Mouse (Mus musculus) layer of hippocampus, postnatal 25 days (tissue): Measurements from ENCODE around the gene AB124611. TPM values are rescaled to one million over a fixed set of nuclear protein-coding genes. Genes with fewer than 3 reads are reported as not detected.
A peak's percentile ranks its signal among the peaks of the same experiment; 100 is the strongest.

ENCODE experiments used
- DNase-seq, 2 experiments: peaks; one replicate each; pipeline ENCODE4 v3.0.0; 2022; ENCODE audit warnings: mixed read lengths in 2 of 2, low spot score in 1 of 2; ENCODE audit errors: extremely low spot score in 1 of 2
- total RNA-seq, 2 experiments: library from RNA; stranded (reverse); gene quantifications; 2 replicates each; pipeline ENCODE4 v1.2.3; 2021

Gene AB124611
- total RNA-seq, 2 experiments from 2014 or later, result 0.47 to 0.61 TPM

DNA sequence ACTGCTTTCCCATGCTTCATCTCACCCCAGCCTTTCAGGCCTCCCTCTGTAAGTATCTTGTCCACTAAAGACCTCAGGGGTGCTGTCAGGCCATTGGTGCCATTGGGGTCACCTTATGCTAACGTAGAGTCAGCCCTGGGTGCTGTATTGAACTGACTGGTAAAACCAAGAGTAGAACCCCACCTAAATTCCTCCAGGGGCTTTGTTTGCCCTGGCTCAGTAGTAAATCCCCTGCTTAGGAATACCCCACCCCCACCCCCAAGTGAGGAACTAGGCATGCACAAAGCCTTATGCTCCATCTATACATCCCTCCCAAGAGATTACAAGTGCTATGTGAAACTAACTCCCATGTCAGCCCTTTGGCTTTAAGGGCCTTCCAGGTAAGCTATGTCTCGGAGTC lies 31.6 kb downstream of the AB124611 start:
- DNase-seq, result no peak

DNA sequence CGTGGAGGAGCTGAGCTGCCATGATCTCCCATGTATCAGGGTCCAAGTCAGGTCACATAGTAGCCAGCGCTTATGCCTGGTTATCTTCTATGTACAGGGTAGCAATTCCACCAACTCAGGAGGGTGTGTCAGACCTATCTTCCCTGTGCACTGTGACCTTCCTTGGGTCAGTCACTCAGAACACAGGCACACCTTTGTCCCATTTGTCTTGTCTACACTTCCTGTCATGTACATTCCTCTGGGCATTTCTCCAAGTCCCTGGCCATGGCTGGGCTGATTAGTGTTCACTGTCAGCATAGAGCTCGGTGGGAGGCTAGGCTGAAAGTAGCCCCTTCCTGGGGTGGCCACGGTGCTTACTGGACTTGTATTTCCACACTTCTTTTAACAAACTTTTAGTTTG lies 32.4 kb downstream of the AB124611 start:
- DNase-seq, result no peak

DNA sequence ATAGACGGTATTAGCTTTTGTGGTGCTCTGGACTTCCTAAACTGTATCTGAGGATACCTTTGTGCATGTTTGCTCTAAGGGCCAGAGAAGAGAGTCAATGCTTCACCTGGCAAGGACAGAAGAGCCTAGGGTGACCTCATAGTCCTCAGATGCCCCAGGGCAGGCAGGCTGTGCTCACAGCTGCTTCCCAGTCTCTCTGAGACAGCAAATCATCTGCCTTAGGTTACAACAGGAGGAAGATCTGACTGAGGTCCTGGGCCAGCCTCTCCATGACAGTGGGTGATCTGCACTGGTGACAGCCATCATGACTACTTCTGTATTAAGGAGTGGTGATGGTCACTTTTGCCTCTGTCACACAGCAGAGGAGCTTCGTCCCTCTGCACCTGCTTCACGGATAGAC lies 33.2 kb downstream of the AB124611 start:
- no peak for DNase-seq

DNA sequence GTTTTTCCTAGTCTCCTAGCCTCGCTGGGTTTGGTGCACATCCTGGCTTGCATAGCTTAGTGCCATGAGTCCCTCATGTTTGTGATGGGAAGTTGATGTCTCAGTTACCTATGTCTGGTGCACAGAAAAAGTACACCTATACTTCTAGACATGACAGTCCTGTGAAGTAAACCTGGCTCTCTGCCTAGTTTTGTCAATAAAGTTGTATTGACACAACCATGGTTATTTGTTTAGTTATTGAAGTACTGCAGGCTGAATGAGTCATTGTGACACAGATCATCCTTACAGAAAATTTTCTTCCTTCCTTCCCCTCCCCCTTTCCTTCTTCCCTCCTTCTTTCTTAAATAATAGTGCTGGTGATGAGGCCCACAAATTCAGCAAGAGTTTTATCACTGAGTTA lies 38.4 kb downstream of the AB124611 start:
- DNase-seq, result no peak

DNA sequence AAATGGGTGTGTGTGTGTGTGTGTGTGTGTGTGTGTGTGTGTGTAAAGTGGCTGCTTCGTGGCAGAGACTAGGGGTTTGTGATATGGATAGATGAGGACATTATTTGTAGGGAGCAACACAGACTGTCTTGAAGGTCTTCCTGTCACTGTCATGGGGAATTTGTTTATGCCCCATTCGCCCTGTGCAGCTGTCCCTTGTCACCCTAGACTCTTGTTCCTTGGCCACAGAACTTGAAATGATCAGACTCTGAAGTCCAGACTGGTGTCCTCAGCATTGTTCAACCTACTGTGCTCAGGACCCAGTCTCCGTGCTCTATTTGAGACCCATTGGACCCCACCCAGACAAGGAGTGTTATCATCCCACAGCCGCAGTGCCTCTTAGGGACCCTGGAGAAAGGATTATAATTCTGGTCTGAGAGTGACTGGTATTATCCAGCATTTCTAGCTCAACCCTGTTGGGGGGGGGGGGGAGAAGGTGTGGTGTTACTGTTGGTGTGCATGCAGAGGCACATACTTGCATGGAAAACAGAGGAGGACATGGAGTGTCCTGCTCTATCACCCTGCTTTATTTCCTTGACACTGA lies 39.1 kb downstream of the AB124611 start:
- no peak for DNase-seq

DNA sequence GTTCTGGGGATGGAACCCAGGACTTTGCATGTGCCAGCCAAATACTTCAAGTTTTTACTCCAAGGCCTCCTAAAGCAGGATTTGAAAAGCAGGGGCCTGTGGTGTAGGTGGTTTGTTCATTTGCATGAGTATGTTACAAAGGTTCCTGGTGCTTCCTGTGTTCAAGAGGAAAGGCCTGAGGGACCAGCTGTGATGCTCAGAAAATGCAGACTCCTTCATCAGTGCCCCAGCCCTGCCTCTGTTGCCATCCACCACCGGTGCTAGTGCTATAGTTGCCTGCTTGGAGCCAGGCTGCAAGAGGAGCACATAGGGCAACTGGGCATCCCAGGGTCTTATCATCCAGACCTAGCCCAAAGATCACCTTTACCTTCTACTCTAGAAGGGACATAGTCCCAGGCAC lies 40.6 kb downstream of the AB124611 start:
- no peak for DNase-seq

DNA sequence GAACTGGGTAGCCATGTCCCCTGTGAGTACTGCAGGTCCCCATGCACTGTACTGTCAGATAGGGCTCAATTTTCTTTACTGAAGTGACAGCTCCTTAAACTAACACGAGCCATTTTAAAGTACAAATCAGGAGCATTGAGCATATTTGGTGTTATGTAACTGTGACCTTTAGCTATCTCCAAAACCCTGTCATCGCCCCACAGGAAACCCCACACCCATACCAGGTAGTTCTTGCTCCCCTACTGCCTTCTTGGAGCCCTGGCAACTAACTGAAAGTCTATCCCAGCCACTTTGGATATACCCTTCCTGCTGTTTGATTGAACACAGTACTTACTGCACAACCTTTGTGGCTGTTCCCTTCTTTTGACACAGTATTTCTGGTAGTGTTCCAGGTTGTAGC lies 41.1 kb downstream of the AB124611 start:
- no peak for DNase-seq

DNA sequence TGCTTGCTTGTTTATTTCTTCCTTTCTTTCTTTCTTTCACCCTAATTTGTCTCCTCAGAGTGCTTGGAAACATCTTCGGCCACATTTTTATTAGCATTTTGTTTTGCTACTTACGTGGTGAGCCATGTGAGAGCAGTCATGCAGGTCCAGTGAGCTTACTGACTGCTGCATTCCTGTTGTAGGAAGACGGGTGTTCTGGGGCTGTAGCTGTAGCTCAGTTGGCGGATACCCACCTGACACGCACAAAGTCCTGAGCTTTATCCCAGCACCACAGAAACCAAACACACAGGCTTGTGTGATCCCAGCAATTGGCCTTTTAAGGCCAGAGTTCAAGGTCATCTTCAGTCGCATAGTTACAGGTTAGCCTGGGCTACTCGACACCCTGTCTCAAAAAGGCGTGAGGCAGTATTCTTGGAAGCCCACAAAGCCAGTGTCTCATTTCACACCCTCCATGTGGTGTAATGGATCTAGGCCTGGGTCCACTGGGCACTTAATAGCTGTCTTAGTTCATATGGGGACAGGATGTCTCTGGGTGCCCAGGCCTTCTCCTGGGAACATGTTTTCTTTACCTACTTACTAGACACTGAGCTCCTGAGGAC lies 42.8 kb downstream of the AB124611 start:
- no peak for DNase-seq

DNA sequence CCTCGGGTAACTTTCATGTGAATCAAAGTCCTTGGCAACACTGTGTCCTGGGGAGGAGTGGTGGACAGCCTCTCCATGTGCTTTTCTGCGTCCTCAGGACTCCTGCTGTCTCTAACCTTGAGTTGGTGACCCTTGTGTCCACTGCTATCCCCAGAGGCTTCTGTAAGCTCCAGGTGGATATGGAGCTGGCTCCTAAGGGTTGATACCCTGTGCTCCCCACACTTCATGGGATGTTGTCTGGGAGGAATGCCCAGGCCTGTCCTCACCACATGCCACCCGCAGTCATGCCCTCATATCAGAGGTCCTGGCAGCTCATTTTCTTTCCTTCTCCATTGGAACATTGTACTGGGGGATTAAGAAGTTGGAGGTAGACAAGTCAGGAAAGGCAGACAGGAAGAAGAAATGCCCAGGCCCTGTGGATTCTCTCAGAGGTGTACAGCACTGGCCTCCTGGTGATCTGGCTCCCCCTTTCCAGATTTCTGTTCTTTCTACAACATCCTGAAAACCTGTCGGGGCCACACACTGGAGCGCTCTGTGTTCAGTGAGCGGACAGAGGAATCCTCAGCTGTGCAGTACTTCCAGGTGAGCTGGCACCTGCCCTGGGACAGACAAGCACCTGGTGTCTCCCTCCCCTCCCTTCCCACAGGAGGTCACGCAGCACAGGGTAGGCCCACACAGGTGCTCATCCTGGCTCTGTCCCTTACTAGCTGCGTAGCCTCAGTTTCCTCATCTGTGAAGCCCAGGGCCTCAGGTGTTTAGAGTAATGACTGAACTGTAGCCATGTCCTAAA lies 48.2 kb downstream of the AB124611 start:
- DNase-seq, result no peak

DNA sequence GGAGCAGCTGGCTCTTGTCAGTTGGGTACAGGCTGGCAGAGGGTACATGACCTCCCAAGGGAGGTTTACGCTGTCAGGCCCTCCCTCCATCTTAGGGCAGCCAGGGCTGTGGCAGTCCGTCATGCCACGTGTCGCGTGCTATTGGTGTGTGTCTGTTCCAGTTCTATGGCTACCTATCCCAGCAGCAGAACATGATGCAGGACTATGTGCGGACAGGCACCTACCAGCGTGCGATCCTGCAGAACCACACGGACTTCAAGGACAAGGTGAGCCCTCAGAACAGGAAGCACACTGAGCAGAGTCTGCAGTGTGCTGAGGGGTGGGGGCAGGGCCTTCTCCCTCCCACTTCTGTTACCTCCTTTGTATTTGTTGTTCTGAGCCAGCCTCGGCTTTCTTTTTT lies 49.3 kb downstream of the AB124611 start:
- DNase-seq, result no peak

DNA sequence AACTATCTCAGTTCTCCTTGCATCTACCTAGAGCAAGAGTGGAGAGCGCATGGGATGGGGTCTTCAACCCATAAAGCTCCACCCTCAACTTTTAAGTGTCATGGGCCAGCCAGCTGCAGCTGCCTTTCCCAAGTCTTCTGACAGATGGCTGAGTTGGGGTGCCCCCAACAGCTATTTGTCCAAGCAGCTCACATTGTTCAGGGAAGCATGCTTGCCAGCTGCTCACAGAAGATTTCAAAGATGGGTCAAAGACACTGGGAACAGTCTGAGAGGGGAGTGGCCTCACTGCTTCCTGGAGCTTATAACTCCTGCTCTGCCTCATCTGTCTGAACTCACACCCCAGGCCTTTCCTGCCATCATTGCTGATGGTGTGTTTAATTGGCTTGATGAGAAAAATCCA lies 50.3 kb downstream of the AB124611 start:
- DNase-seq, result no peak

DNA sequence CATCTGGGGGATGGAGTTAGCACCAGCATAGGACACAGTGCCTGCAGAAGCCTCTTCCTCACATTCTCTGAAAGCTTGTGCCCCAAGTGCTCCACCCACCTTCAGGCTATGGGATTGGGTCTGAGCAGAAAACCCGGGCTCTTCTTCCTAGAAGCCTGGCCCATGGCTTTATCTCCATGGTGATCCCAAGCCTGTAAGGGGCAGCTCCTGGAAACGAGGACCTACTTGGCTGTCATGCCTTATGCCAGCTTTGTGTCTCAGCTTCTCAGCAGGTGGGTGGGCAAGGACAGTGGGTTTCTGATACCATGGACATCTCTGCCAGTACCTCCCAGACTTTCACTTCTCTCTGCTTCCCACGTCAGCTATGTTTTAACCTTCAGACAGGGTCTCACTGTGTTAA lies 52.2 kb downstream of the AB124611 start:
- no peak for DNase-seq

DNA sequence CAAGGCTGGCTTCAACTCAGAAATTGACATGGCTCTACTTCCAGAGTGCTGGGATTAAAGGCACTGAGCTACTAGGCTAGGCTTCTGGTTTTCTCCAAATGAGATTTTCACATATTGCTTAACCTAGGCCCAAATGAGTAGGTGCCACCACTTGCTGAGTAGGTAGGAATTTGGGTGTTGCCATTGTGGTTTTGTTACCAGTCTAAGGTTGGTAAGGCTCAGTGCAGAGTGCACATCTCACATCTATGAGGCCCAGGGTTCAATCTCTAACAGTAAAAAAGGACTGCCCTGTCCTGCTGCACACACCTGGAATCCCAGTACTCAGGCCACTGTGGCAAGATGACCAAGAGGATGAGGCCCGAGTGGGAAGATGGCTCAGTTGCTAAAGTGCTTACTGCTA lies 59.4 kb downstream of the AB124611 start:
- no peak for DNase-seq

DNA sequence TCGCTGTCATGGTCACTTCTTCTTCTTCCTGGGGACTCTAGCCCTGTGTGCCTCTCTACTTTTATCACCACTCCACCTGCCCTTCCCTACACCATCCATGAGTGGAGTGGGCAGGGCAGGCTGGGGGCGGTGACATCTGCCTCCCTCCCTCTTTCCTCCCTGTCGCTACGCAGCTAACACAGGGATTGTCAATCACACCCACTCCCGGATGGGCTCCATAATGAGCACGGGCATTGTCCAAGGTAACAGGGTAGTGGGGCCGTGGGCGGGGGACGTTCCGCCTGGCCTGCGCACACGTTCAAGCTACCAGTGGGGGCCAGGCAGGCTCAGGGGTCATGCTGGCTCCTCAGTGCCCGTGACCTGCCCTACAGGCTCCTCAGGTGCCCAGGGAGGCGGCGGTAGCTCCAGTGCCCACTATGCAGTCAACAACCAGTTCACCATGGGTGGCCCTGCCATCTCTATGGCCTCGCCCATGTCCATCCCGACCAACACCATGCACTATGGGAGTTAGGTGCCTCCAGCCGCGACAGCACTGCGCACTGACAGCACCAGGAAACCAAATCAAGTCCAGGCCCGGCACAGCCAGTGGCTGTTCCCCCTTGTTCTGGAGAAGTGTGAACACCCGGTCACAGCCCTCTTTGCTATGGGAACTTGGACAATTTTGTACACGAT lies 61.8 kb downstream of the AB124611 start:
- DNase-seq, result no peak

DNA sequence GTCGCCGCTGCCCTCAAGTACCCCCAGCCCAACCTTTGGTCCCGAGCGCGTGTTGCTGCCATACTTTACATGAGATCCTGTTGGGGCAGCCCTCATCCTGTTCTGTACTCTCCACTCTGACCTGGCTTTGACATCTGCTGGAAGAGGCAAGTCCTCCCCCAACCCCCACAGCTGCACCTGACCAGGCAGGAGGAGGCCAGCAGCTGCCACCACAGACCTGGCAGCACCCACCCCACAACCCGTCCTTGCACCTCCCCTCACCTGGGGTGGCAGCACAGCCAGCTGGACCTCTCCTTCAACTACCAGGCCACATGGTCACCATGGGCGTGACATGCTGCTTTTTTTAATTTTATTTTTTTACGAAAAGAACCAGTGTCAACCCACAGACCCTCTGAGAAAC lies 62.4 kb downstream of the AB124611 start:
- peak in 1 of 2 experiments; percentile 8 for DNase-seq

DNA sequence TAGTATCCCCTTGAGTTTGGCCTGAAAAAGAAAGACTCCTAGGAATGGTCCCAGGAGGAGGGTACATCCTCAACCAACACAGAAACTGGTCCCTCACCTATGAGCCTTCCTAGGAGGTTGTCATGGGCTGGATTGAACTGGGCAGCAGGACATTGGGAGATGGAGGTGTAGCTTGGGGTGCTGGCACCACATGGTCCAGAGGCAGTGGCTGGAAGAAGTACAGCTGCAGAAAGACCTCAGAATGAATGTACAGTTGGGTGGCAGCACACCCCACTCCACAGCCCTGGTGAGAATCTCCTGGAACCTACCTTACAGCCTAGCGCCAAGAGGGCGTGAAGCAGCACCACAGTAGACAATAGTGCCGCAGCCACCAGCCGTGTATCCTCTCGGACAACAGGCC lies 63.6 kb downstream of the AB124611 start:
- DNase-seq, result no peak

DNA sequence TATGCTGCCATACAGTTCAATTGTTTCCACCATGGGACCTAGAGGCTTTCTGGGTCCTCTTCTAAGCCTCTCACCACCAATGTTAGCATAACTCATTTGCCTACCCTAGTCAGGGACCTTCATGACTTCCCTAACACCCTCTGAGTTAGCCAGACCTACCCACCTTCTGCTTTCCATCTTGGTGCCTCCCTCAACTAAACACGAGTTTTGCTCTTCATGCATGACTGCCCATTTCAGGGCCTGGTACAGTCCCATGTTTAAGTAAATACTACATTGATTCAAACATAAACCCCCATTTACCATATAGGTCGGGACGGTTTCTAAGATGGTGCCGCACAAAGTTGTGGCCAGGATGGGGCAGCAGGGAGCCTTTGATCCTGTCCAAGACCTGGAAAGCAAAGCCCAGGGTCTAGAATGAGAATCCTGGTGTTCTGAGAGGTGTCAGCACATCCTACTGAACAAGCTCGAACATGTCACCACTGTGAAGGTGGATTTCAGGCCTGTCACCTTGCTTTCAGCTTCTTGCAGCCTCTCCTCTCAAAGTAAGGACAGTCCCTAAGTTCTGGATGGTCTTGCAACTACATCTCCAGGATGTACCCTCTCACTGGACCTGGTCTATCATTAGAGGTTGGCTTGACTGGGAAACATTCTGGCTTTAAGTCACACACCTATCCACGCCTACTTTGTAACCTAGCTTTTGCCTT lies 65.3 kb downstream of the AB124611 start:
- no peak for DNase-seq

DNA sequence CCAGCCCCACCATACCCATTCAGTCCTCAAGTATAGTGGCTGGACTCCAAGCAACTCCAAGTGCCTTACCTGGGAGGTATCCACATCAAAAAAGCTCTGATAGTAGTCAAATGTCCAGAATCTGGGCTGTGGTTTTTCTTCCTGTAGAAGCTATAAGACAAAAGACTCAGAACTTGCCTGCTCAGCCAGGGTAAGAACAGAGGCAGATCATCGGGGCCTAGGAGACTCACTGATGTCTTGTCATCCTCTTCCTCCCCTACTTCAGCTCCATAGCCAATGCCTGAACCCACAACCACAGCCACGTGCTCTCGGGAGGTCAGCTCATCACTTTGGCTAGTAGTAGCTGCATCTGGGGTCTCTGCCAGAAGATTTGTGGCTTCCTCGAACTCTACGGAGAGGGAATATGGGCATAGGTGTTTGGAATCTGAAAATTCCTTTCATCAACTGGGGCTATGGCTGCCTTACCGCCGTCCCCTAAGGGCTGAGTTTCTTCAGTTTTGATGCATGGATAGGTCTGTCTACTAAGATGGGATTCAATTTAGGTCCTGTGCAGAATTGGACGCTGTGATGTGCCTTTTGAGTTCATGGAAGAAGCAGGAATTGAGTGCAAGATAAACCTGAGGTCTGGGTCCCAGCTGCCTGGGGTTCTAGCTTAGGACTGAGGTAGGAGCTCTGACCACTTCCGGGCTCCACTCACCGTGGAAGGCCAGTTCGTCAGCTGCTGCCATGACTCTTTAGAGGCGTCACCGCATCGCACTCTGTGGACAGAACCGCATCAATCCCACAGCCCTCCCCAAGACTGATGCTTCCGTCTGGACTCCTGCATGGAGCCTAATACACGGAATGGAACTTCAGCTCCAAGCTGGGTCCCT lies 66.1 kb downstream of the AB124611 start:
- DNase-seq, result no peak

DNA sequence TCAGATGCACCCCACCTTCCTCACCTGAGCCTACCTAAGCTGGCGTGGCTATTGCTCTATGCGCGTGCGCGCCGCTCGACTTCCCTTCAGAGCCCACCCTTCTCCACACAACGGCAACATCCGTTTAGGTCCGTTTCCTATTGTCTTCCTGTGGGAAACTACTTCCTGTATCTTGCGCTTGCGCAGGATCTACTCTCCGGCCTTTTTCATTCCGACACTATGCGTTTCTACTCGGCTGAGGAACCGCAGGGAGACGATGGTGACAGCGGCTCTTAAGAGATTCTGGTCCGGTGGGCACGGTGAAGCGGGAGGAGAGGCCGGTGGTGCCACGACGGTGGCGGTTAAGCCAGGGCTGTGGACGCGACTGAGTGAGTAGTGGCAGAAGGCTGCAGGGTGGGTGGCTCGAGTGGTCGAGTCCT lies 66.7 kb downstream of the AB124611 start, which contains the start of the genes Timm29 and Yipf2:
Gene Timm29, plus strand, starts transcription at position 20 of the 419 bp plus-strand sequence.
Gene Yipf2, minus strand, starts transcription at position 126 of the 419 bp plus-strand sequence.
- DNase-seq, result peak; percentile 80 to 83
